Mouse (Mus musculus) cerebellum, adult 11 months (tissue): Measurements from ENCODE around the gene Serpind1.

Source experiments
- DNase-seq: peaks from one replicate; pipeline ENCODE4 v3.0.0; 2022

The Serpind1 gene

GRCm38 (mm10) chr16:17331116-17331515 lies at the start of gene Serpind1:
Gene Serpind1, plus strand, starts transcription at chr16:17331371.
- no peak for DNase-seq

GRCm38 (mm10) chr16:17283151-17283550 lies 48.0 kb upstream of the Serpind1 start:
- DNase-seq: no peak

DNA sequence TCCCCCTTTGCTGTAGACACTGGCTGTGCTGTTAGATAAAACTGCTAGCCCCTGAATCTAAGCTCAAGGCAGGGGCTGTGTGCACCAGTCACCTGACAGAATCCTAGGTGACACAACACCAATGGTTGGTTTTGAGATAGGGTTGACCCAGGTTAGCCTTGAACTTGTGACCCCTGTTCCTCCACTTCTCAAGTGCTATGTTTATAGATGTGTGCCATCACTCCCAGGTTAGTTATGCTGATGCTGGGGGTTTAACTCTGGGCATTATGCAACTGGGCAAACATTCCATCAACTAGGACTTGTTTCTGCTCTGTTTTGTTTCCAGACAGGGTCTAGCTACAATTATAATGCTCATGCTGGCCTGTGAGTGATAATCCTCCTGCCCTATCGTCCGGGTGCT lies 44.1 kb upstream of the Serpind1 start:
- no peak for DNase-seq

DNA sequence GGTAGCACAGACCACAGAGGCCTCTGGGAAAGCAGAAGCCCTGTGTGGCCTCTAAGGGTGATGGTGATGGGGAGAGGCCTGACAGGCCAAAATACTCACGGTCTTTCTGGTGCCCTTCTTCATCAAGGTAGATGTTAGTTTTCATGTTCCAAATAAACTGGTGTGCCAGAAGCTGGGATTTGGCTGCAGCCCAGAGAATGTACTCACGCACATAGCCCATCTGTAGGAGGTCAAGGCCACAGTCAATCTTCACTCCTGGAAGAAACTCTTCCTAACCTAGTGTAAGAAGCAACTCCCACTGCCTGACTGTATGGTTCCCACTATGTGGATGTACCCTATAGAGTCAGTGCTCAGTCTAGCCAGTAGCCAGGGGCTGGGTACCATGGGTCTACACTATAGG lies 40.2 kb upstream of the Serpind1 start:
- no peak for DNase-seq

- DNase-seq: peak; percentile 63
These were observed 38.4 kb upstream of the Serpind1 start for GRCm38 (mm10) chr16:17292751-17293150.

DNA sequence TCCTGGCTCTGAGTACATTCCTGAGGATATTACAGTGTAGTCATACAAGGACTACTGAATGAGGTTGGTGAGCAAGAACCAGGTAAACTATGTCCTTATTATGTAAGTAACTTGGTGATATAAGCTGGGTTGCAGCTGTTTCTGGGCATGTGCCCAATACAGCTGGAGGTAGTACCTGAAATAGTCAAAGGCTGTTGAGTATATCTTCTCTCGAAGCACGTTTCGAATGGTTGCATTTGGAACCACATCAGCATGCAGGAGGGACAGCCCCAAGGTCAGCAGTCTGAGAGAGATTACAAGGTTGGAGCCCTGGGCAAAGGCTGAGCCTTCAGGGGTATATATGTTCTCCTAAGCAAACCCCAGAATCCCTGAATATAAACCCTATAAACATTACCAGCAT lies 30.4 kb upstream of the Serpind1 start:
- DNase-seq: no peak

DNA sequence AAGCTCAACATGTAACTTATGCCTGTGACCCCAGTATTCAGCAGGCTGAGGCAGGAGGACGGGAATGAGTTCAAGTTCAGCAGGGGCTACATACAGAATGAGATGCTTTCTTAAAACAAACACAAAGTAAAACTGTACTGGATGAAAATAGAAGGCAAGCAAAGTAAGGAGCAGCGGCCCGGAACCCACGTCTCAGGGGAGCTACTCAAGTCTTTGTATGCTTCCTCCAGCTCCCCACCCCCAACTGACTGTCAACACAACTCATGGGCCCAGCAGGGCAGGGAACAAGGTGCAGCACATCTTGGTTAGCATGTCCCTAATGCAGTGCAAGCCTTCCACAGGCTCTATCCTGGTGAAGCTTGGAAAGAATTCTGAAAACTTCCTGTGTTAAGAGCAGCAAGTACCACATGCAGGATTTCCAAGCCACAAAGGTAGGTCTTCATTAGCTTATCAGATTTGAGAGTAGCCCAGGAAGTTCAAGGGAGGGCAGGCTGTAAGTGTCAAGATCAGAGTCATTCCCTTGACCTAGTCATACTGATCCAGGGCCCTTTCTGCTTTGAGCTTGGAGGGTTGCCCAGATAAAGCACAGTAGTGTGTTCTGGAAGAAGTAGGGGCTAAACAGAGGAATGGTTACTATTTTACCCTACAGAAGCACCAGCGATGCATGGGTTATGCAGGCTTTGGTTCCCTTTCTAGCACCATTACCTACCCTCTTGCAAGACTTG lies 27.5 kb upstream of the Serpind1 start:
- DNase-seq: no peak

DNA sequence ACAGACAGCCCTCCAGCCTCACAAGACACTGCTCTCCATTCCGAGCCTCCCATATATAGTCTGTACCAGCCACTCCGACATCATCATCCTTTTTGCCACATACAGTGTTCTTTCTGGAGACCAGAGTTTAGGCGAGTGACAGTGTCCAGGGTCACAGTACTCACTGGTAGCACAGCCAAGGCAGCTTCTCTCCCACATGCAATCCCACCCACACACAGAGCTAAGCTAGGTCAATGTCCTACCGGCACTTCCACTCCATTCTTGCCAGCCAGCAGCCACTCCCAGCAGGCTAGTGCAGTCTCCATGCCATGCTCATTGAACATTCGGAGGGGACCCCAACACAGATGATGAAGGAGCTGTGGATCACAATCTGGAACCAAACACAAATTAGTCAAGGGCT lies 23.7 kb upstream of the Serpind1 start:
- DNase-seq: no peak

DNA sequence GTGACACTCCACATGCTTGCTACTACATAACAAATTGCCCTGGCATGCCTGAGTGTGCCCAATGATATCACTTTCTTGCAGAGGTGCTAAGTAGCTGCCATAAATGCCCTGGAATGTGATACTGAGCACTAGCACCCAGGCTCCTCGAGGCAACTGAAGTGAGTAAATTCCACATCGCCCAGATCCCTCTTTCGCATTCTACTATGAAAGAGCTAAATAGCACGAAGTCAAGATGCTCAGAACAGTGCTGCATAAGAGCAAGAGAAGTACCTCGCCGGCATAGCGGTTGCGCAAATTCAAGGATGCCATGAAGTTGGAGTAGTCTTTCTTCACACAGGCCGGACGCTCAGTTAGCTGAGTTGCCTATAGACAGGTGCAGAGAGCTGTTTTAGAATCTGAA lies 22.1 kb upstream of the Serpind1 start:
- no peak for DNase-seq

DNA sequence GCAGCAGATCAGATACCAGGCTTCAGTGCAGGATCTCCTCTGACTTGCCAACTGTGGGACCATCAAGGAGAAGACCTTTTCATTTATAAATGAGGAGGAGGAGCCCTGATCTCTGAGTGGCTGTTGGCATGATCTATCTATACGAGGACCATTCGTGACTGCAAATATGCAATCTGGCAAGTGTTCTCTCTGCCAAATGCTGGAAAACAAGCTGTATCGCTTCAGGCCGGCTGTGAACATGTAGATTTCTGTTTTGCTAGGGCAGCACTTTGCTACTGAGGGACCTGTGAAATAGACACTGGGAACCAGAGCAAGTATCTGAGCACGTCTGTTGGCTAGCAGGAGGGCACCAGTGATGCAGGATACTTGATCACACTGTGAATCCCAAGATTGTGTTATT lies 18.6 kb upstream of the Serpind1 start:
- DNase-seq: no peak

DNA sequence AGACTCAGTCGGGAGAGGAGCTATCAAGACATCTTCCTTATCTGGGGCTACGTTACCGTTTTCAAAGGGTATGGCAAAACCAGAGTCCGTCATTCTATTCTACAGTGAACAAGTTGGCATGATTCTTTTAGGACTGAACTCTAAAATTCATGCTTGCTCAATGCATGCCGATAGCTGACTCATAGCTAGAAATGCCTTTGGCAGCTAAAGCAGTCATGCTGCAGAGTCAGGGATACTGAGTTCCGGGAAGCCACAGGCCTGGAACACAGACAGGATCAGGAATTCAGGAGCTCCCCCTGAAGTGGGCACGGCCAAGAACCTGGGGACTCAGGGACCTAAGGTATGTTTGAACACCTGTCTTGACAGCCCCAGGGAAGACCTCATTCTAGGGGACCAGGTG lies 14.6 kb upstream of the Serpind1 start:
- DNase-seq: no peak

- no peak for DNase-seq
These were observed 9.7 kb upstream of the Serpind1 start for GRCm38 (mm10) chr16:17321481-17321880.

DNA sequence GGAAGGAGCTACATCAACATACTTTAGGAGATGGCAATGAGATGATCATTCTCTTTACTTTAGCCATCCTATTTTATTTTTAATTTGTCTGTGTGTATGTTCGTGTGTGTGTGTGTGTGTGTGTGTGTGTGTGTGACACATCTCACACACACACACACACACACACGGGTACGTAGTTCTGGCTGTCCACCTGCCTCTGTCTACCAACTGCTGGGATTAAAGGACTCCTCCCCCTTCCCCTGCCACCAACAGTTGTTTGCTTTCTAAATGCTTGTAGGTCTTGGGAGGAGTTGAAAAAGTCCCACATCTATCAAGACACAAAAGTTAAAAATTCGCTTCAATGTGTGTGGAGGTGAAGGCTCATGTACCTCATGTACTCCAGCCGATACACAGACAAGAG lies 6.4 kb upstream of the Serpind1 start:
- no peak for DNase-seq

- no peak for DNase-seq
These were observed 5.1 kb upstream of the Serpind1 start for GRCm38 (mm10) chr16:17326064-17326463.

DNA sequence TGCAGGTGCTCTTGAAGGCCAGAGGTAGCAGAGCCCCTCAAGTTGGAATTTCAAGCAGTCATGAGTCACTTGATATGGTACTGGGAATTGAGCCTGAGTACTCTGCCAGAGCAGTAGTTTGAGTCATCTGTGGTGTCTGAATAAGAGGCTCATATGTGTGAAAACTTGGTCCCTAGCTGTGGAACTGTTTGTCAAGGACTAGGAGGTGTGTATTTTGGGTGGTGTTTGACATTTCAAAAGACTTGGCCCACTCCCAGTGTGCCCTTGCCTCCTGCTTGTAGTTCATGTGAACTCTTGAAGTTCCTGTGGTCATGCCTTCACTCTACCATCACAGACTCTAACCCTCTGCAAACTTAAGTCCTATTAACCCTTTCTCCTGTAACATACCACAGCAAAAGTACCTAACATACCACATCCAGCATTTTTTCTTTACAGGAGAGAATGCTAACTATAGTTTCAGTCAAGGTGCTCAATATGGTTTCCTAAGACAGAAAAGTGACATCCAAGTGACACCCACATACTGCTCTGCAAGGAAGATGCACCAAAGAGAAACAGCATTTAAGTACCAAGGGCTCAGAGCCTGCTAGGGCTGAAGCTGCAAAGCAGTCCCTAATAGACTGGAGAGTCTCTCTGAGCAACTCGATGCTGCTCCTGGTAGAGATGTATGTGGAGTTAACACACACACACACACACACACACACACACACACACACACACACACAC lies 1.2 kb upstream of the Serpind1 start:
- DNase-seq: no peak

- no peak for DNase-seq
These were observed 684 bp downstream of the Serpind1 start for GRCm38 (mm10) chr16:17331855-17332254.

DNA sequence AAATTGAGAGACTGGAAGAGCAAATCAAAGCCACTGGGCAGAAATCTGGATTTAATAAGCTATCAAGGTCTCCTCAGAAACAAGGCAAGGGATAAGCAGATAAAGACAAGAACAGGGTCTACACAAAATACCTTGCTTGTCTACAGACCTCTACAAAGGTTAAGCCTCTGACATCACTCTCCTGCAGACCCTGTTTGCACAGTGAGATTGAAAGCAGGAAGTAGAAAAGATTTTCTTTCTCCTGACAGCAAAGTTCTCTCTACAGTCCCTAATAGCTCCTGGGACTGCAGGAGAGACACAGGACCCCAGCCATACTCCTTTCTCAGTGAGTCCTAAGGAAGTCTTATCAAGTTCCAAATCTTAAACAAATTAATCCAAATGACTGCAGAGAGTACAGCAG lies 3.4 kb downstream of the Serpind1 start:
- no peak for DNase-seq

GRCm38 (mm10) chr16:17336089-17336488 lies 4.9 kb downstream of the Serpind1 start:
- DNase-seq: no peak

DNA sequence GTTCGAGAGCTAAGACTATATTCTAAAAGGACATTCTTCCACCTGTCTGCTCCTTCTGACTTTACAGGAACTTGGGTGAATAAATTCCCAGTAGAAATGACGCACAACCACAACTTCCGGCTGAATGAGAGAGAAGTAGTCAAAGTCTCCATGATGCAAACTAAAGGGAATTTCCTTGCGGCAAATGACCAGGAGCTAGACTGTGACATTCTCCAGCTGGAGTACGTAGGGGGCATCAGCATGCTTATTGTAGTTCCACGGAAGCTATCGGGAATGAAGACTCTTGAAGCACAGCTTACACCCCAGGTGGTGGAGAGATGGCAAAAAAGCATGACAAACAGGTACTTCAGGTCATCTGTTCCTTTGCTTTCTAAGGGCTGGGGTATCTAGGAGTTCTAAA lies 8.5 kb downstream of the Serpind1 start:
- no peak for DNase-seq

- DNase-seq: no peak
These were observed 9.5 kb downstream of the Serpind1 start for GRCm38 (mm10) chr16:17340705-17341104.

- DNase-seq: no peak
These were observed 10.7 kb downstream of the Serpind1 start for GRCm38 (mm10) chr16:17341847-17342246.

DNA sequence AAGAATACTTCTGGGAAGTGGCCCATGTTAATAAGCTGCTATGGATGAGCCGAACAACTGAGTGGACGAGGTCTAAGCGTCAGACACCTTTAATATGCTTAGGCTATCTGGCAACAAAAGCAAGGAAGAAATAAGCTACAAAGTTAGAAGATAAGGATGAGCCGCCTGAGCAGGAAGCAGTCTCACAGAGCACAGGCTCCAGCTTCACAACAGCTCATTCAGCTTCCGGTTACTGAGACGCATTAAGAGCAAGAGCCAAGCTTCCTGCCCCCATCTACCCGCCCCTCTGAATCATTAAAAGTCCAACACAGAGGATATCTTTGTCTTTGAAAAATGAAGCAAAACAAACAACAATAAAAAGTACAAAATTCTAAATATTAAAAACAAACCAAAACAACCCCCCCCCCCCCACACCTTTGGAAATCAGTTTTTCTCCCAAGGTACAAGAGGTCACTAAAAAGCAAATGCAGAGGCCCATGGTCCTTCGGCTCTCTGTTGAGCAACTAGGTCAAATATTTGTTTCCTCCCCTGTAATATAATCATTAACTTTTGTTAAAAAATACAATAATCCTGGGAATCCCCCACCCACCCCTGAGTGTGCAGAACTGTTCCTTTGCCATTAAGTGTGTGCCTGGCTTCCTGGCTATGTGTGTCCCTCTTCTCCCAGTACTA lies 14.1 kb downstream of the Serpind1 start:
- no peak for DNase-seq

GRCm38 (mm10) chr16:17345813-17346155 lies 14.6 kb downstream of the Serpind1 start:
- DNase-seq: no peak

GRCm38 (mm10) chr16:17346766-17347165 lies 15.6 kb downstream of the Serpind1 start:
- DNase-seq: no peak
